Mouse (Mus musculus): ENCODE measurements around the gene Cdk17. TPM values are rescaled to one million over a fixed set of nuclear protein-coding genes. Genes with fewer than 3 reads are reported as not detected.

Gene Cdk17
- total RNA-seq, 2 experiments from 2014 or later, result 5.4 to 6.1 TPM

GRCm38 (mm10) chr10:93227921-93228320 is 67.2 kb downstream of the Cdk17 start:
- TF ChIP-seq CTCF (IDR thresholded peaks at IDR 0.05), result no peak
- no peak for DNase-seq
- intact Hi-C loops (cut with DNase I), result no loop called here
- Histone ChIP-seq H3K27ac (peak overlapping the region; percentile 35), H3K4me3 (no peak overlapping the region)

GRCm38 (mm10) chr10:93228401-93229007 is 67.8 kb downstream of the Cdk17 start:
- H3K27ac ChIP-seq, result no peak overlapping the region
- no peak overlapping the region for H3K4me3 ChIP-seq
- intact Hi-C loops (cut with DNase I), result no loop called here
- no peak for DNase-seq
- no peak for TF ChIP-seq CTCF (IDR thresholded peaks at IDR 0.05)

GRCm38 (mm10) chr10:93231490-93231889 is 70.8 kb downstream of the Cdk17 start:
- Histone ChIP-seq H3K27ac (peak overlapping the region; percentile 40; the same call in 1 of the 2 replicates), H3K4me3 (no peak overlapping the region)
- no peak for TF ChIP-seq CTCF (IDR thresholded peaks at IDR 0.05)
- intact Hi-C loops (cut with DNase I), result loop anchor here (5.0 kb wide), 1 partner anchor 69 kb away; the partner anchor contains the start of gene Cdk17
- no peak for DNase-seq

DNA sequence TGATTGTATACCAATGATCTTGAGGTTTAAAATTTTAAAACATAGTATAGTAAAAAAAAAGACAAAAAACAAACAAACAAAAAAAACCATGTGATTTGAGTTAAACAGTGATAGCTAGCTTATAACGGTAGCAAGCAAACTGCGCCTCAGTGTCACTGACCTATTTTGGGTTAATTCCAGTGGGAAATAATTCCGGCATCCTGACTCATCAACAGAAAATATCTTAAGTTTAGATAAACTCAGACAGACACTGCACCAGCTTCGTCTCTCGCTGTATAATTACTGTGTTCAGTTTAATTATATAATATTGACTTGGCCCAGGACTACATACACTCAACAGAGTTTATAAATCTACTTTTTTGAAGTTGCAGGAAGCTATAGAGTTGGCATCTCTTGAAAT is 71.2 kb downstream of the Cdk17 start:
- Histone ChIP-seq H3K27ac (peak overlapping the region; percentile 40; the same call in 1 of the 2 replicates), H3K4me3 (no peak overlapping the region)
- TF ChIP-seq CTCF (IDR thresholded peaks at IDR 0.05), result no peak
- intact Hi-C loops (cut with DNase I), result loop anchor here (5.0 kb wide), 1 partner anchor 70 kb away; the partner anchor contains the start of gene Cdk17
- no peak for DNase-seq

- no peak overlapping the region for H3K4me3 ChIP-seq
- TF ChIP-seq CTCF (IDR thresholded peaks at IDR 0.05), result no peak
- intact Hi-C loops (cut with DNase I), result loop anchor here (5.0 kb wide), 1 partner anchor 71 kb away; the partner anchor contains the start of gene Cdk17
- DNase-seq, result no peak
- no peak overlapping the region for H3K27ac ChIP-seq
Observed at GRCm38 (mm10) chr10:93233665-93234194, 73.1 kb downstream of the Cdk17 start.

- Histone ChIP-seq H3K27ac (no peak overlapping the region), H3K4me3 (no peak overlapping the region)
- TF ChIP-seq CTCF (IDR thresholded peaks at IDR 0.05), result no peak
- intact Hi-C loops (cut with DNase I), result loop anchor here (5.0 kb wide), 1 partner anchor 72 kb away; the partner anchor contains the start of gene Cdk17
- no peak for DNase-seq
Observed at GRCm38 (mm10) chr10:93234692-93235091, 74.0 kb downstream of the Cdk17 start.

DNA sequence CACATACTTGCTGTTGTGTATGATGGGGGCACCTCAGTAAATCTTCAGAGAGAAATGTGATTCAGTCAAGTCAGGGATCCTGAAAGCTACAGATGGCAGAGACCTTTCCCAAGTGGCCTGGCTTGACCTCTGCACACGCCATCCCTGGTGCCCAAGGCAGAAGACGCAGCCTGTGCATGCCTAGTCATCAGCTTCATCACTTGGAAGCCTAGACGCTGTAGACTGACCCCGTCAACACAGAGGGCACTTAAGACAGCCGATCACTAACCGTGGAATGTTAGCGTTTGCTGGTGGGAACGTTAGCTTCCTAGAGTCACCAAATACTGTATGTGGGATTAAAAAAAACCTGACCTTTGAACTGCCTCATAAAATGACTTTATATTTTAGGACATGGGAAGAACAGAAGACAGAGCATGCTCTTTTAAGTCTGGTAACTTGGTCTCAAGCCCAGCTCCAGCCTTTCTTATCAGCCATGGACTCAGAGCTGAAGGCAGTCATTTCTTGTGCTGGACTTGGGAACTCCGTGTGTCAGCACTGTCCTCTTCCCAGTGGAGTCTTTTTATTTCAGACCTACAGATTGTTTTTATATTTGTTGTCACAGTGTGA is 78.6 kb downstream of the Cdk17 start:
- Histone ChIP-seq H3K27ac (no peak overlapping the region; the same call in 1 of the 2 replicates), H3K4me3 (no peak overlapping the region)
- DNase-seq, result no peak
- TF ChIP-seq CTCF (IDR thresholded peaks at IDR 0.05), result no peak
- intact Hi-C loops (cut with DNase I), result no loop called here

DNA sequence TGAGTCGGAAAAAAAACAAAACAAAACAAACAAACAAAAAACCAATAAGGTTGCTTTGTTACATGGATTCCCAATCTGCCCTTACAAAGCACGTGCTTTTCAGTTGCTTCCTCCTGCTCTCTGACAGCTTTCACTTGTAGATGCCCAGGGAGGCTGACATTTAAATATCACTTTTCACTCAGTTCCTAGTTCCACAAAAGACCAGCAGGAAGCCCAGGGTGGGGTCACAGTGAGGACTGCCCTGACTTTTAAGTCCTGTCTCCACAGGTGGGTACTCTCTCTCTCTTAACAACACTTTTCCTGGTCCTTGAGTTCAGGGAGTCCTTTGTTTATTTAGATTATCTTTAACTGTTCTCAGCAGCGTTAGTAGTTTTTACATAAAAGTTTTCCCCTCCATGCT is 81.5 kb downstream of the Cdk17 start:
- no peak overlapping the region for H3K4me3 ChIP-seq
- no peak for DNase-seq
- TF ChIP-seq CTCF (IDR thresholded peaks at IDR 0.05), result no peak
- intact Hi-C loops (cut with DNase I), result no loop called here
- no peak overlapping the region for H3K27ac ChIP-seq

- Histone ChIP-seq H3K27ac (no peak overlapping the region), H3K4me3 (no peak overlapping the region)
- no peak for DNase-seq
- intact Hi-C loops (cut with DNase I), result no loop called here
- TF ChIP-seq CTCF (IDR thresholded peaks at IDR 0.05), result no peak
Observed at GRCm38 (mm10) chr10:93242861-93243260, 82.2 kb downstream of the Cdk17 start.

DNA sequence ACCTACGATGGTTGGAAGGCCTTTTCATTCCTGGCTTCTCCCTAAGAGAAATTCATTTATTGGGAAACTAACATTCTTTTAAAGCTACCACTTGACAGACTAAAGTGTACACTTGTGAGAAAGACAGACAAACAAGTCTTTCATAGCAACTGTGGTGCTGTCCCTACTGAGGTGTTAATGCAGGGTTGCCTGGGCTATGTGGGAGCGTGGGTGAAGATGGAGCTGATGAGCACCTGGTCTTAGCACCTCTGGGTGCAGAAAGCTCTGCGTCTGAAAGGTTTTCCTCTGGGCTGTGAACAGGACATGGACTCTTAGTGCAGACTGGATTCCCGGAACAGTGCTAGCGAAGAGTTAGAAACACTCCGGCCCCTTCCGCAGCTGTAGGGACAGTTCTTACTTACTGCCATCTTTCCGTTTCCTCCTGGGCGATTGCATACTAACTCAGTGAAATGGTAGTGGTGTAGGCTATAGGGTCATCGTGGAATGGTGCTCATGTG is 83.6 kb downstream of the Cdk17 start:
- no peak for TF ChIP-seq CTCF (IDR thresholded peaks at IDR 0.05)
- no peak overlapping the region for H3K27ac ChIP-seq
- DNase-seq, result no peak
- H3K4me3 ChIP-seq, result no peak overlapping the region
- intact Hi-C loops (cut with DNase I), result no loop called here

GRCm38 (mm10) chr10:93246185-93246920 is 85.7 kb downstream of the Cdk17 start:
- no peak for DNase-seq
- H3K4me3 ChIP-seq, result no peak overlapping the region
- H3K27ac ChIP-seq, result no peak overlapping the region
- no peak for TF ChIP-seq CTCF (IDR thresholded peaks at IDR 0.05)
- intact Hi-C loops (cut with DNase I), result no loop called here

DNA sequence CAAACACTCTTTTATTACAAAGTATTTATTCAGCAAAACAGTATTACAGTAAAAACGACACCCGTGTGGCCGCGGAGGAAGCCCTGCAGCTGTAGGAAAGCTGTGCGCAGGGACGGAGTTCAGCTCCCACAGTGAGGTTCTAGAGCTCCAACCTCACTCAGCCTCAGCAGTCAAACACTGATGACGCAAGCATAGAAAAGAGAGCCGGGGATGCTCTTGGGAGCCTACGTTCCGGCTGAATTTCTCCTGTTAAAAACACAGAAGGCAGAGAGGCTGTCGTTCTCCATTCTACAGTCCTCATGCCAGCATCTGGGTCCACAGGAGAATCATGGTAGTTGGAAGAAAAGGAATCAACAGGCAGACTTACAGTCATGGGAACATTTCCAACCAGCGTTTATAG is 86.7 kb downstream of the Cdk17 start:
- no peak overlapping the region for H3K4me3 ChIP-seq
- no peak for TF ChIP-seq CTCF (IDR thresholded peaks at IDR 0.05)
- intact Hi-C loops (cut with DNase I), result no loop called here
- peak overlapping the region; percentile 32; the same call in 1 of the 2 replicates for H3K27ac ChIP-seq
- no peak for DNase-seq

GRCm38 (mm10) chr10:93247902-93248301 is 87.2 kb downstream of the Cdk17 start:
- peak overlapping the region; percentile 32; the same call in 1 of the 2 replicates for H3K27ac ChIP-seq
- TF ChIP-seq CTCF (IDR thresholded peaks at IDR 0.05), result no peak
- no peak overlapping the region for H3K4me3 ChIP-seq
- intact Hi-C loops (cut with DNase I), result no loop called here
- DNase-seq, result no peak

Measured in gastrocnemius, adult 2 months (tissue).